Mouse (Mus musculus) thymus, postnatal 25 days (tissue): ENCODE results near the gene Kri1.
"Not testable (repeated sequence)": the region's sequence is repeated elsewhere in the genome, so short reads cannot be mapped to it uniquely, and the experiment has no call there.

ENCODE experiments used
- DNase-seq: peaks from one replicate; pipeline ENCODE4 v3.0.0; 2022

The Kri1 gene

DNA sequence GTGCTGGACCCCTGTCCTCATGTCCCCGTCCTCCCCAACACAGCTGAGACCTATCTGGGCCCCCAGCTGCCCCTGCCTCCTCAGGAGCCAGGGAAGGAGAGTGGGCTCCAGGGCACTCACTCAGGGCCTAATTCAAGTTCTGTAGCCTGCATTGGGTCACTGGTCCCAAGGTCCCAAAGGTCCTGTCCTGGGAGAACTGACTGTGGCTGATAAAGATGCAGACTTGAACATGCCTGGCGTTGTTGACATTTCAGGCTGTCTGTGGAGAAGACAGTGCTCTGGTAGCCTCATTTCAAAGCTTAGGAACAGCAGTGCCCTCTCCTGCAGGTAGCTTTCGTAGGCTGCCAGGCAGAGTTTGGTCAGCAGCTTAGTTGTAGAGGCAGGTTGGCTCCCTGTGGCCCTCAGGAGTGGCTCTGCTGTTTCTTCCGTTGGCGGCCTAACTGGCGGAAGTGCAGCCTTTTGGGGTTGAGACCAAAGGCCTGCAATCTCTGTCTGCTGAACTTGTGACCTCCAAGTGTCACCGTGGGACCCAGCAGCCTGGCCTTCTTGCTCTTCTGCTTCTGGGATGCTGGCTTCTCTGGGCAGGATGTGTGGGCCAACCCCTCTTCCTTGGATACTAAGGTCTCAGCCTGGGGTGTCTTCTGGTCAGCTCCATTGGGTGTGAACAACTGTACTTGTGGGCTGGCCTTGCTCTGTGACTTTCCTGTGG is 14.1 kb downstream of the Kri1 start:
- no peak for DNase-seq

- DNase-seq: no peak
Observed at GRCm38 (mm10) chr9:21273094-21273493, 14.7 kb downstream of the Kri1 start.

GRCm38 (mm10) chr9:21272391-21272790 is 15.4 kb downstream of the Kri1 start:
- no peak for DNase-seq

DNA sequence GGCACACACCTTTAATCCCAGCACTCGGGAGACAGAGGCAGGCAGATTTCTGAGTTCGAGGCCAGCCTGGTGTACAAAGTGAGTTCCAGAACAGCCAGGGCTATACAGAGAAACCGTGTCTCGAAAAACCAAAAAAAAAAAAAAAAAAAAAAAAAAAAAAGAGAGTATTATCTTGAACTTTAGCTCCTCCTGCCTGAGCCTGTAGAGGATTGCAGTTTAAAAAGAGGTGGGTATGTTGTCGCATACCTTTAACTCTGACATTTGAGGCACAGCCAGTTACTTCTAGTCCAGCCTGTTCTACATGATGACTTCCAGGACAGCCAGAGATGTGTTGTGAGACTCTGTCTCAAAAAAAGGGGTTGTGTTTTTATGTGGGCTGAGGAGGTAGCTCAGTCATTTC is 18.2 kb downstream of the Kri1 start:
- DNase-seq: not testable (repeated sequence)

GRCm38 (mm10) chr9:21268305-21268704 is 19.5 kb downstream of the Kri1 start:
- no peak for DNase-seq

GRCm38 (mm10) chr9:21266889-21267288 is 20.9 kb downstream of the Kri1 start:
- DNase-seq: no peak

- no peak for DNase-seq
Observed at GRCm38 (mm10) chr9:21265611-21266010, 22.2 kb downstream of the Kri1 start.

DNA sequence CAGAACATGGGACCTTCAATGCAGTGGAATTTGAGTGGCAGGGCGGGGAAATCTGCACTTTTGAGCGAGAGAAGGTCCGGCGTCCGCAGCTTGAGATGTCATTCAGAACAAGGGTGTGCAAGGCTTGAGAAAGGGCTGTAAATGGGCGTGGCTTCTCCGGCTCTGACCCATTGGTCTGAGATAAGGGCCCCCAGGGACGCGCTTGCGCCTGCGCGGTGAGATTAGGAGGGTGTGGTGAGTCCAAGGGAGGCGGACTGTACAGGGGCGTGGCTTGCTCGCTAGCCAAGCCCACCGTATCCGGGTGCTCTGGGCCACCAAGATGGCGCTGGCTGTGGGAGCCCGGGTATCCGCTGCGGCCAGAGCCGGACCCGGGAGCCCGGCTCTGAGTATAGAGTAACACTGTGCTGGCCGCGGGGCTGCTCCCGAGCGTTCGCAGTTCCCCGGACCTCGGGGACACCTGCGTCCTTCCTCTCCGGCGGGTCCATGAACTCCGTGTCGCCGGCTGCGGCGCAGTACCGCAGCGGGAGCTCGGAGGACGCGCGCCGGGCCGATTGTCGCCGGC is 22.7 kb downstream of the Kri1 start, which contains the start of gene Atg4d:
TSS of gene Atg4d (plus strand) at position 294 of the 562 bp plus-strand sequence.
- DNase-seq: peak; percentile 96

- no peak for DNase-seq
Observed at GRCm38 (mm10) chr9:21264272-21264999, 23.3 kb downstream of the Kri1 start.

- no peak for DNase-seq
Observed at GRCm38 (mm10) chr9:21261831-21262230, 25.9 kb downstream of the Kri1 start.

GRCm38 (mm10) chr9:21260491-21261040 is 27.2 kb downstream of the Kri1 start:
- DNase-seq: no peak

- not testable (repeated sequence) for DNase-seq
Observed at GRCm38 (mm10) chr9:21256349-21256748, 31.4 kb downstream of the Kri1 start.

GRCm38 (mm10) chr9:21254690-21255089 is 33.1 kb downstream of the Kri1 start:
- no peak for DNase-seq

GRCm38 (mm10) chr9:21251116-21251735 is 36.5 kb downstream of the Kri1 start:
- DNase-seq: no peak

- DNase-seq: no peak
Observed at GRCm38 (mm10) chr9:21250509-21250908, 37.3 kb downstream of the Kri1 start.

- no peak for DNase-seq
Observed at GRCm38 (mm10) chr9:21249629-21250508, 37.9 kb downstream of the Kri1 start.

DNA sequence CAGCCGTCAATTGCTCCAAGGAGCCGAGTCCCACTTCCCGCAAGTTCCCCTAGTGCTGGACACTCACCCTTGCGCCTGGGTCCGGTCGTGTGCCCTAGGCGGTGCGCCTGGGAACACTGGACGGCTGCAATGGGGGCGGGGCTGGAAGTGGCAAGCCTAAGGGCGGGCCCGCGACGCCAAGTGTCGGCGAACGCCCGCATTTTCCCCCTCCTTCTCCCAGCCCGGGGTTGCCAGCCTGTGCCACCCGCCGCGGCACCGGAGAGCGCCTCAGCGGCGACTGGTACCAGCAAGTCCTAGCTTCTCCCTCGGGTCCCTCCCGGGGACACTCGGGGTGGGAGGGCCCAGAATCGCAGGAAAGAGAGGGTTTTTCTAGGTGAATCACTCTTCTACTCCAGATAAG is 39.4 kb downstream of the Kri1 start, which contains the start of gene S1pr5:
TSS of gene S1pr5 (minus strand) at position 118 of the 400 bp plus-strand sequence.
- no peak for DNase-seq

GRCm38 (mm10) chr9:21246342-21246741 is 41.4 kb downstream of the Kri1 start:
- DNase-seq: no peak

GRCm38 (mm10) chr9:21245113-21245487 is 42.7 kb downstream of the Kri1 start:
- no peak for DNase-seq

DNA sequence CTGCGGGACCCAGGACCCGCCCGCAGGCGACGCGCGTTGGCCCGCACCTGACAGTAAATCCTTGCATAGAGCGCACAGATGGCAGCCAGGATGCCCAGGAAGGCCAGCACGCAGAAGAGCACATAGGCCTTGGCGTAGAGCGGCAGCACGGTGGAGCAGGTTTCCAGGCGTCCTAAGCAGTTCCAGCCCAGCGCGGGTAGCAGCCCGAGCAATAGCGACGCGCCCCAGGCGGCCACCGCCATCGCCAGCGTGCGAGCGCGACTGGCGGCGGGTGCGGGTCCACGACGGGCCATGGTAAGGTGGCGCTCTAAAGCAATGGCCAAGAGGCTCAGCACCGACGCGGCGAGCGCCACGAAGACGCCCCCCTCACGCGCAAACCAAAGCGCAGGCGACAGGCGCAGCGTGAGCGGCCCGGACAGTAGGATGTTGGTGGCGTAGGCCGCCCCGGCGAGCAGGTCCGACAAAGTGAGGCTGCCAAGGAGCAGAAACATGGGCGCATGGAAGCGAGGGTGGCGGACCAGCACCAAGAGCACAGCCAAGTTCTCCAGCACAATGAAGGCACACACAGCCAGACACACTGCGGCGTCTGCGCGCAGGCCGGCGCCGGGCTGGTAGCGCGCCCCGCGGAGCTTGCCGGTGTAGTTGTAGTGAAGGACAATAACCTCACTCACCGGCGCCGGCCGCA is 43.2 kb downstream of the Kri1 start:
- no peak for DNase-seq

DNA sequence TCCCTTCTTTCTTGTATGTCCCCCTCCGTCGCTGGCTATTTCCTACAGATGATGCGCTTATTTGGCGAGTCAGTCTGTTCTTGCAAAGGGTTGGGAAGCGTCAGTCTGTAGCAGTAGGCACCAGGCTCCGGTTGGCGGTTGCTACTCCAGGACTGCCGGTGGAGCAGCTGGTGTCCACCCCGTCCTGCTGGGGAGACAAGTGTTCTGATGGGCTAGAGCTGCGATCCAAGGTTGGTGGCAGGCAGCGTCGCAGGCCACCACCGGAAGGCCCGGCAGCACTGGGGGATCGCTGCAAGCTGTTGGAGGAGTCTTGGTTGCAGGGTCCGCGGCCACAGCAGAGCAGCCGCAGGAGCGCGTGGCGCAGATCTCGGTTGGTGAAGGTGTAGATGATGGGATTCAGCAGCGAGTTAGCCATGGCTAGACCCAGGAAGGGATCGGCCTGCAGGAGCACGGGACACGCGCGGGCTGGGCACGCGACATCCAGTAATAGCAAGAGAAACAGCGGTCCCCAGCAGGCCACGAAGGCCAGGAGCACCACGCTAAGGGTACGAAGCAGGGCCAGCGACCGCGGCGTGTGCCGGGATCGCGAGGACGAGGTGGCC is 43.8 kb downstream of the Kri1 start:
- no peak for DNase-seq
